Mouse (Mus musculus) C2C12 (cell line): ENCODE measurements at regions not wholly inside any gene's neighbourhood (a gene's known extent, or its start where the extent isn't known, plus 50 kb on each side); places are given as distances from the start of the nearest gene placed in this dataset.

Experiments used
- CEBPB ChIP-seq: IDR thresholded peaks from one replicate; pipeline ENCODE4 v1.6.1; 2011; ENCODE audit warnings: low read depth, mild to moderate bottlenecking, control low read depth, moderate library complexity
- CTCF ChIP-seq: IDR thresholded peaks from one replicate; pipeline ENCODE4 v1.5.1; 2011; ENCODE audit not compliant: control insufficient read depth, insufficient read depth, insufficient read length
- MAX ChIP-seq: IDR thresholded peaks from one replicate; pipeline ENCODE4 v1.6.1; 2011; ENCODE audit warnings: mild to moderate bottlenecking, control low read depth
- MYOD1 ChIP-seq: IDR thresholded peaks from one replicate; pipeline ENCODE4 v1.6.1; 2011; ENCODE audit warnings: low read depth; ENCODE audit not compliant: control insufficient read depth, insufficient read length
- MYOG ChIP-seq: IDR thresholded peaks from one replicate; pipeline ENCODE4 v1.6.1; 2011; ENCODE audit not compliant: control insufficient read depth, insufficient read length; ENCODE audit errors: extremely low read depth
- USF1 ChIP-seq: IDR thresholded peaks from one replicate; pipeline ENCODE4 v1.6.1; 2011; ENCODE audit warnings: low read depth, mild to moderate bottlenecking, control low read depth, moderate library complexity

DNA sequence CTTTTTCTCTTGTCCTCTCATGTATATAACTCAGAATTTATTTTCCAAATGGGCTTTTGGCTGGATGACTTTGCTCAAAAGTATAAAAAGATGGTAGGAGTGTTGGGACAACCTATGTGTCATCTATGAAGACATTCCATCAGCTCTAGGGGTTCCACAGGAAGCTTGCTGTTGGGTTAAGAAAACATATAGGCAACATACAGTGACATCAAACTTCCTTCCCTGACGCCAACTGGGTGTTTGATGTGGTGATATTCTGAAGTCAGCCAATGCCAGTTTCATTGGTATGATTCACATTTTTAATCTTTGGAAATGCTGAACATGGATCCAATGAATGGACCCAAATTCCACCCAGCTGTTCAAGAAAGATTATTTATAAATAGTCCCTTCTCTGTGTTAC lies 76.5 kb upstream of the Tnfsf11 start:
- TF ChIP-seq CTCF: no peak
- TF ChIP-seq MAX: no peak
- TF ChIP-seq USF1: no peak
- TF ChIP-seq MYOG: no peak
- no peak for TF ChIP-seq CEBPB
- TF ChIP-seq MYOD1: peak; percentile 72
